Mouse (Mus musculus) intestine, postnatal 0 days (tissue): Measurements from ENCODE around the gene Slc29a4. TPM values are rescaled to one million over a fixed set of nuclear protein-coding genes. Genes with fewer than 3 reads are reported as not detected.

ENCODE experiments used
- ATAC-seq: fragments of 200-750 bp; cut with Nextera tagmentation; 2 replicates; pipeline ENCODE4 v1.8.0; 2017; ENCODE audit warnings: mild to moderate bottlenecking, moderate TSS enrichment, moderate library complexity
- H3K27ac ChIP-seq: fragments of 300-500 bp; sonication (generic); 2 replicates; pipeline ENCODE4 v1.5.1; 2014; ENCODE audit warnings: mild to moderate bottlenecking, low read depth, low read length, moderate library complexity
- H3K27me3 ChIP-seq: fragments of 300-500 bp; sonication (generic); replicated peaks from 2 replicates; pipeline ENCODE4 v1.6.1; 2014; ENCODE audit warnings: low read length, mixed read lengths; ENCODE audit not compliant: control insufficient read depth, insufficient read depth
- H3K36me3 ChIP-seq: fragments of 300-500 bp; sonication (generic); 2 replicates; pipeline ENCODE4 v1.6.1; 2014; ENCODE audit warnings: mild to moderate bottlenecking, moderate library complexity; ENCODE audit not compliant: control insufficient read depth, insufficient read depth
- H3K4me1 ChIP-seq: fragments of 300-500 bp; sonication (generic); replicated peaks from 2 replicates; pipeline ENCODE4 v1.6.1; 2014; ENCODE audit warnings: antibody characterized with exemption, low read length, mixed read lengths; ENCODE audit not compliant: control insufficient read depth, insufficient read depth
- H3K4me2 ChIP-seq: fragments of 300-500 bp; sonication (generic); replicated peaks from 2 replicates; pipeline ENCODE4 v1.6.1; 2014; ENCODE audit warnings: low read depth, mild to moderate bottlenecking, moderate library complexity
- H3K4me3 ChIP-seq: fragments of 300-500 bp; sonication (generic); 2 replicates; pipeline ENCODE4 v1.5.1; 2014; ENCODE audit warnings: low read depth, low read length
- H3K9ac ChIP-seq: fragments of 300-500 bp; sonication (generic); 2 replicates; pipeline ENCODE4 v1.6.1; 2014; ENCODE audit warnings: mild to moderate bottlenecking, low read depth, low read length
- H3K9me3 ChIP-seq: fragments of 300-500 bp; sonication (generic); 2 replicates; pipeline ENCODE4 v1.6.1; 2016; ENCODE audit warnings: mixed run types; ENCODE audit not compliant: control insufficient read depth
- CTCF ChIP-seq: sonication (generic); IDR thresholded peaks from 2 replicates; pipeline ENCODE4 v1.5.1; 2016; ENCODE audit warnings: low read depth, mild to moderate bottlenecking, control low read depth, antibody characterized with exemption, moderate library complexity
- WGBS: fragments of 180-500 bp; shearing (Covaris S2); extraction: QIAGEN DNeasy Blood & Tissue Kit; methylation state at CpG from one replicate; pipeline ENCODE4 v1.1.7; 2014; 5-methylcytosine and 5-hydroxymethylcytosine counted together
- polyA plus RNA-seq: library from polyadenylated mRNA; unstranded; fragments of >200 nt; fragmentation: Nextera tagmentation; extraction: Ambion mirVana; gene quantifications from 2 replicates; pipeline ENCODE4 v1.2.1, GENCODE M21; 2015

Slc29a4 gene
- polyA plus RNA-seq, 1 experiment from 2014 or later = 3.5 TPM

- no peak for TF ChIP-seq CTCF
- Histone ChIP-seq H3K4me1 (no peaks in the 10 kb centered on the region), H3K27ac (no peak overlapping the region), H3K9ac (no peak overlapping the region), H3K27me3 (no peaks in the 10 kb centered on the region), H3K36me3 (peaks cover 94% of the 10 kb centered on the region), H3K4me2 (no peak overlapping the region), H3K4me3 (no peak overlapping the region), H3K9me3 (no peaks in the 10 kb centered on the region)
- no peak for ATAC-seq
- 90% methylated on average over 21 of the region's 21 CpGs for WGBS
These were observed 69.9 kb downstream of the Slc29a4 start for GRCm38 (mm10) chr5:142762082-142762807.

DNA sequence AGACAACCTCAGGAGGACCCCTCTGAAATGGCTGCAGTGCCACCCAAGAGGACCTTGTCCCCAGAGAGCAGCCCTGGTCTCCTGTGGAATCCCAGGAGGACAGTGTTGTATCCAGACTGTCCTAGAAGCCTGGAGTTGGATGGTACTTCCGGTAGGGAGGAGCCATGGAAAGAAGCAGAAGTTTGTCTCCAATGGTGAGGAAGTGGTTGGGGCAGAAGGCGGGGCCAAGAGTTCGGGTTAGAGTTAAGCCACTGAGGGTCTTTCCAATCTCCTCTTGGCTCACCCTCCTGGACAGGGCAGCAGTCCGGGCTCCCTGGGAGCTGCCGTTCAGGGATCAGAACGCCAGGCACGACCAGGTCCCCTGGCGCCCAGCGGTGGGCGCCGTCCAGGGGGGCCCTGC lies 72.0 kb downstream of the Slc29a4 start:
- WGBS = 69% methylated on average over 11 of the region's 11 CpGs
- no peak for TF ChIP-seq CTCF
- no peaks in the 10 kb centered on the region for H3K27me3 ChIP-seq
- H3K27ac ChIP-seq = no peak overlapping the region
- H3K4me3 ChIP-seq = no peak overlapping the region
- 0 out of 2 replicates have a peak, but pooled peaks cover under 1% of the 10 kb centered on the region for H3K4me1 ChIP-seq
- no peak for ATAC-seq
- no peak overlapping the region for H3K9ac ChIP-seq
- H3K9me3 ChIP-seq = no peaks in the 10 kb centered on the region
- no peak overlapping the region for H3K4me2 ChIP-seq
- peaks cover 78% of the 10 kb centered on the region for H3K36me3 ChIP-seq

GRCm38 (mm10) chr5:142764889-142765288 lies 72.6 kb downstream of the Slc29a4 start:
- H3K4me3 ChIP-seq = no peak overlapping the region
- H3K9ac ChIP-seq = no peak overlapping the region
- H3K4me2 ChIP-seq = no peak overlapping the region
- H3K9me3 ChIP-seq = no peaks in the 10 kb centered on the region
- H3K27me3 ChIP-seq = no peaks in the 10 kb centered on the region
- no peak for TF ChIP-seq CTCF
- peaks cover 73% of the 10 kb centered on the region for H3K36me3 ChIP-seq
- peaks cover 4% of the 10 kb centered on the region; the same call in 1 of the 2 replicates for H3K4me1 ChIP-seq
- 87% methylated on average over 15 of the region's 15 CpGs for WGBS
- no peak for ATAC-seq
- no peak overlapping the region for H3K27ac ChIP-seq

DNA sequence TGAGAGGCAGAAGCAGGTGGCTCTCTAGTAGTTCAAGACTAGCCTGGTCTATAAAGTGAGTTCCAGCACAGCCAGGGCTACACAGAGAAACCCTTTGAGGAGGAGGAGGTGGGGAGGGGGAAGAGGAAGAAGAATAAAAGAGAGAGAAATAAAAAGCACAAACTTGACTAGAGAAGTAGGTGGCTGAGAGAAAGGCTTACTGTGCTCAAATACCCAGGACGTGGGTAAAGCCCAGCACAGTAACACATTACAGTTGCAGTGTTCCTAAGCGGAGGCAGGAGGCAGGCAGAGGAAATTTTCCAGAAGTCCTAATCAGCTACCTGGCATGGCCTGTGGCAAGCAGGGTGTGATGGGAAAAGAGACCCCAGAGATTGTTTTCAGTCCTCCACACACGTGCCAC lies 74.4 kb downstream of the Slc29a4 start:
- Histone ChIP-seq H3K4me3 (no peak overlapping the region), H3K4me2 (no peak overlapping the region), H3K4me1 (peaks cover 9% of the 10 kb centered on the region; the same call in 1 of the 2 replicates), H3K27ac (no peak overlapping the region), H3K9ac (no peak overlapping the region), H3K9me3 (no peaks in the 10 kb centered on the region), H3K36me3 (peaks cover 68% of the 10 kb centered on the region), H3K27me3 (no peaks in the 10 kb centered on the region)
- no peak for ATAC-seq
- no peak for TF ChIP-seq CTCF
- WGBS = 93% methylated on average over 3 of the region's 3 CpGs

DNA sequence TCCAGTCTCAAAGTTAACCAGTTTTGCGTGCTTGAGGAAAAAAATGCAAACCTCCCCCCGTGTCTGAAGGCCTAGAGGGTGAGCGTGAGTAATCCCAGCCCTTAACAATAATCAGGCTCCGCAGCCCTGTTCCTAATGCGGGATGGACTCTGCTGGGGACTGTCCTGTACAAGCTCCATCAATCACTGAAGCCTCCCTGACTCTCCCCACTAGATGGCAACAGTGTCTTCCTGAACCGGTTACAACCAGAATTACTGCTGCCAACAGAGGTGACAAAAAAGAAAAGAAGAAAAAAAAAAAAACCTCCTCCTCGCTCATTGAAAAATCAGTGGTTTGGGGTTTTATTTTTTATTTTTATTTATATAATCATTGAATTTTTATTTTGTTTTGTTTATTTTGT lies 75.6 kb downstream of the Slc29a4 start:
- no peaks in the 10 kb centered on the region for H3K27me3 ChIP-seq
- no peak overlapping the region for H3K4me3 ChIP-seq
- no peak overlapping the region for H3K27ac ChIP-seq
- H3K4me2 ChIP-seq = no peak overlapping the region
- peak; percentile 85 for TF ChIP-seq CTCF
- H3K36me3 ChIP-seq = peaks cover 68% of the 10 kb centered on the region
- H3K9ac ChIP-seq = no peak overlapping the region
- no peaks in the 10 kb centered on the region for H3K9me3 ChIP-seq
- WGBS = 19% methylated on average over 7 of the region's 7 CpGs
- peaks cover 9% of the 10 kb centered on the region; the same call in 1 of the 2 replicates for H3K4me1 ChIP-seq
- peak; percentile 44; the same call in 1 of the 2 replicates for ATAC-seq

- Histone ChIP-seq H3K9ac (no peak overlapping the region), H3K27ac (no peak overlapping the region; the same call in 1 of the 2 replicates), H3K4me2 (no peak overlapping the region), H3K4me1 (peaks cover 9% of the 10 kb centered on the region; the same call in 1 of the 2 replicates), H3K9me3 (no peaks in the 10 kb centered on the region), H3K4me3 (no peak overlapping the region), H3K36me3 (peaks cover 68% of the 10 kb centered on the region), H3K27me3 (no peaks in the 10 kb centered on the region)
- 44% methylated on average over 10 of the region's 10 CpGs for WGBS
- ATAC-seq = no peak
- no peak for TF ChIP-seq CTCF
These were observed 76.3 kb downstream of the Slc29a4 start for GRCm38 (mm10) chr5:142768352-142769267.
